Mouse (Mus musculus) kidney, embryonic 14.5 days (tissue): ENCODE measurements at regions not wholly inside any gene's neighbourhood (a gene's known extent, or its start where the extent isn't known, plus 50 kb on each side); places are given as distances from the start of the nearest gene placed in this dataset.

ENCODE experiments used
- ATAC-seq: fragments of 200-750 bp; cut with Nextera tagmentation; 2 replicates; pipeline ENCODE4 v1.8.0; 2017; ENCODE audit warnings: moderate number of reproducible peaks, mild to moderate bottlenecking, moderate TSS enrichment, moderate library complexity; ENCODE audit not compliant: low FRiP score, low TSS enrichment
- H3K27ac ChIP-seq: fragments of 300-500 bp; sonication (generic); 2 replicates; pipeline ENCODE4 v1.5.1; 2014; ENCODE audit warnings: low read depth, mild to moderate bottlenecking, low read length, moderate library complexity, mixed read lengths
- H3K27me3 ChIP-seq: fragments of 300-500 bp; sonication (generic); 2 replicates; pipeline ENCODE4 v1.6.1; 2014; ENCODE audit warnings: mild to moderate bottlenecking, low read length; ENCODE audit not compliant: control insufficient read depth, insufficient read depth
- H3K36me3 ChIP-seq: fragments of 300-500 bp; sonication (generic); 2 replicates; pipeline ENCODE4 v1.6.1; 2014; ENCODE audit warnings: low read length, mixed read lengths; ENCODE audit not compliant: control insufficient read depth, insufficient read depth
- H3K4me1 ChIP-seq: fragments of 300-500 bp; sonication (generic); 2 replicates; pipeline ENCODE4 v1.6.1; 2014; ENCODE audit warnings: low read length, mixed read lengths; ENCODE audit not compliant: control insufficient read depth, insufficient read depth
- H3K4me2 ChIP-seq: fragments of 300-500 bp; sonication (generic); replicated peaks from 2 replicates; pipeline ENCODE4 v1.6.1; 2014; ENCODE audit warnings: low read depth, mild to moderate bottlenecking, low read length
- H3K4me3 ChIP-seq: fragments of 300-500 bp; sonication (generic); 2 replicates; pipeline ENCODE4 v1.5.1; 2014; ENCODE audit warnings: mild to moderate bottlenecking, low read length
- H3K9ac ChIP-seq: fragments of 300-500 bp; sonication (generic); 2 replicates; pipeline ENCODE4 v1.6.1; 2014; ENCODE audit warnings: low read depth, mild to moderate bottlenecking, low read length, moderate library complexity
- H3K9me3 ChIP-seq: fragments of 300-500 bp; sonication (generic); 2 replicates; pipeline ENCODE4 v1.6.1; 2016; ENCODE audit warnings: low read length; ENCODE audit not compliant: control insufficient read depth
- WGBS: fragments of 180-500 bp; shearing (Covaris S2); extraction: QIAGEN DNeasy Blood & Tissue Kit; methylation state at CpG from one replicate; pipeline ENCODE4 v1.1.7; 2014; 5-methylcytosine and 5-hydroxymethylcytosine counted together

GRCm38 (mm10) chr4:95463082-95463825 is 94.1 kb upstream of the Fggy start:
- H3K9me3 ChIP-seq = no peaks in the 10 kb centered on the region
- no peak overlapping the region for H3K4me2 ChIP-seq
- no peaks in the 10 kb centered on the region for H3K27me3 ChIP-seq
- H3K4me1 ChIP-seq = no peaks in the 10 kb centered on the region
- WGBS = 78% methylated on average over 8 of the region's 8 CpGs
- H3K36me3 ChIP-seq = no peaks in the 10 kb centered on the region
- no peak for ATAC-seq
- no peak overlapping the region for H3K27ac ChIP-seq
- no peak overlapping the region for H3K9ac ChIP-seq
- H3K4me3 ChIP-seq = no peak overlapping the region

GRCm38 (mm10) chr4:95466647-95467046 is 90.7 kb upstream of the Fggy start:
- no peak overlapping the region for H3K4me3 ChIP-seq
- no peak for ATAC-seq
- no peaks in the 10 kb centered on the region for H3K27me3 ChIP-seq
- H3K9me3 ChIP-seq = no peaks in the 10 kb centered on the region
- H3K27ac ChIP-seq = no peak overlapping the region
- no peaks in the 10 kb centered on the region for H3K4me1 ChIP-seq
- H3K36me3 ChIP-seq = no peaks in the 10 kb centered on the region
- H3K9ac ChIP-seq = no peak overlapping the region
- no peak overlapping the region for H3K4me2 ChIP-seq
- 60% methylated on average over 2 of the region's 2 CpGs for WGBS

GRCm38 (mm10) chr4:95467526-95467925 is 89.8 kb upstream of the Fggy start:
- H3K27me3 ChIP-seq = no peaks in the 10 kb centered on the region
- H3K4me1 ChIP-seq = no peaks in the 10 kb centered on the region
- 88% methylated on average over 2 of the region's 2 CpGs for WGBS
- no peaks in the 10 kb centered on the region for H3K9me3 ChIP-seq
- ATAC-seq = no peak
- H3K27ac ChIP-seq = no peak overlapping the region
- H3K4me3 ChIP-seq = no peak overlapping the region
- H3K36me3 ChIP-seq = no peaks in the 10 kb centered on the region
- no peak overlapping the region for H3K9ac ChIP-seq
- H3K4me2 ChIP-seq = no peak overlapping the region

- H3K27me3 ChIP-seq = no peaks in the 10 kb centered on the region
- H3K27ac ChIP-seq = no peak overlapping the region
- WGBS = 71% methylated on average over 5 of the region's 5 CpGs
- no peaks in the 10 kb centered on the region for H3K36me3 ChIP-seq
- ATAC-seq = no peak
- H3K4me2 ChIP-seq = no peak overlapping the region
- H3K4me1 ChIP-seq = no peaks in the 10 kb centered on the region
- no peak overlapping the region for H3K9ac ChIP-seq
- H3K4me3 ChIP-seq = no peak overlapping the region
- H3K9me3 ChIP-seq = no peaks in the 10 kb centered on the region
Observed at GRCm38 (mm10) chr4:95474726-95475406, 82.4 kb upstream of the Fggy start.

GRCm38 (mm10) chr4:95476071-95476724 is 81.1 kb upstream of the Fggy start:
- 32% methylated on average over 12 of the region's 12 CpGs for WGBS
- no peak overlapping the region for H3K4me3 ChIP-seq
- no peaks in the 10 kb centered on the region for H3K27me3 ChIP-seq
- no peak overlapping the region for H3K9ac ChIP-seq
- H3K36me3 ChIP-seq = no peaks in the 10 kb centered on the region
- no peaks in the 10 kb centered on the region for H3K9me3 ChIP-seq
- no peak overlapping the region for H3K4me2 ChIP-seq
- no peak overlapping the region for H3K27ac ChIP-seq
- no peaks in the 10 kb centered on the region for H3K4me1 ChIP-seq
- peak; percentile 69; the same call in 1 of the 2 replicates for ATAC-seq

GRCm38 (mm10) chr4:95483571-95483970 is 73.7 kb upstream of the Fggy start:
- Histone ChIP-seq H3K27me3 (no peaks in the 10 kb centered on the region), H3K4me3 (no peak overlapping the region), H3K4me2 (no peak overlapping the region), H3K36me3 (no peaks in the 10 kb centered on the region), H3K9ac (no peak overlapping the region), H3K4me1 (peaks cover 7% of the 10 kb centered on the region; the same call in 1 of the 2 replicates), H3K9me3 (no peaks in the 10 kb centered on the region), H3K27ac (no peak overlapping the region)
- WGBS = 71% methylated on average over 6 of the region's 6 CpGs
- no peak for ATAC-seq

GRCm38 (mm10) chr4:95487323-95487722 is 70.0 kb upstream of the Fggy start:
- no peaks in the 10 kb centered on the region for H3K27me3 ChIP-seq
- H3K9ac ChIP-seq = no peak overlapping the region
- no peak overlapping the region for H3K4me2 ChIP-seq
- ATAC-seq = no peak
- no peak overlapping the region for H3K4me3 ChIP-seq
- peaks cover 7% of the 10 kb centered on the region; the same call in 1 of the 2 replicates for H3K4me1 ChIP-seq
- no peaks in the 10 kb centered on the region for H3K9me3 ChIP-seq
- H3K36me3 ChIP-seq = no peaks in the 10 kb centered on the region
- H3K27ac ChIP-seq = no peak overlapping the region
- WGBS = 80% methylated on average over 7 of the region's 7 CpGs

GRCm38 (mm10) chr4:95487969-95488368 is 69.3 kb upstream of the Fggy start:
- Histone ChIP-seq H3K27ac (no peak overlapping the region), H3K9me3 (no peaks in the 10 kb centered on the region), H3K36me3 (no peaks in the 10 kb centered on the region), H3K4me3 (no peak overlapping the region), H3K27me3 (no peaks in the 10 kb centered on the region), H3K4me2 (no peak overlapping the region), H3K9ac (no peak overlapping the region), H3K4me1 (peaks cover 7% of the 10 kb centered on the region; the same call in 1 of the 2 replicates)
- ATAC-seq = no peak
- WGBS = 58% methylated on average over 1 of the region's 1 CpGs

GRCm38 (mm10) chr4:95489059-95489458 is 68.2 kb upstream of the Fggy start:
- no peak for ATAC-seq
- H3K4me3 ChIP-seq = no peak overlapping the region
- H3K9me3 ChIP-seq = no peaks in the 10 kb centered on the region
- H3K27me3 ChIP-seq = no peaks in the 10 kb centered on the region
- H3K27ac ChIP-seq = no peak overlapping the region
- 27% methylated on average over 2 of the region's 2 CpGs for WGBS
- H3K9ac ChIP-seq = no peak overlapping the region
- no peak overlapping the region for H3K4me2 ChIP-seq
- H3K36me3 ChIP-seq = no peaks in the 10 kb centered on the region
- peaks cover 3% of the 10 kb centered on the region; the same call in 1 of the 2 replicates for H3K4me1 ChIP-seq
